Mouse (Mus musculus) lung, postnatal 10 days (tissue): ENCODE measurements around the gene Dnajc10.

Source experiments
- DNase-seq: peaks from one replicate; pipeline ENCODE4 v3.0.0; 2021

Dnajc10 gene

DNA sequence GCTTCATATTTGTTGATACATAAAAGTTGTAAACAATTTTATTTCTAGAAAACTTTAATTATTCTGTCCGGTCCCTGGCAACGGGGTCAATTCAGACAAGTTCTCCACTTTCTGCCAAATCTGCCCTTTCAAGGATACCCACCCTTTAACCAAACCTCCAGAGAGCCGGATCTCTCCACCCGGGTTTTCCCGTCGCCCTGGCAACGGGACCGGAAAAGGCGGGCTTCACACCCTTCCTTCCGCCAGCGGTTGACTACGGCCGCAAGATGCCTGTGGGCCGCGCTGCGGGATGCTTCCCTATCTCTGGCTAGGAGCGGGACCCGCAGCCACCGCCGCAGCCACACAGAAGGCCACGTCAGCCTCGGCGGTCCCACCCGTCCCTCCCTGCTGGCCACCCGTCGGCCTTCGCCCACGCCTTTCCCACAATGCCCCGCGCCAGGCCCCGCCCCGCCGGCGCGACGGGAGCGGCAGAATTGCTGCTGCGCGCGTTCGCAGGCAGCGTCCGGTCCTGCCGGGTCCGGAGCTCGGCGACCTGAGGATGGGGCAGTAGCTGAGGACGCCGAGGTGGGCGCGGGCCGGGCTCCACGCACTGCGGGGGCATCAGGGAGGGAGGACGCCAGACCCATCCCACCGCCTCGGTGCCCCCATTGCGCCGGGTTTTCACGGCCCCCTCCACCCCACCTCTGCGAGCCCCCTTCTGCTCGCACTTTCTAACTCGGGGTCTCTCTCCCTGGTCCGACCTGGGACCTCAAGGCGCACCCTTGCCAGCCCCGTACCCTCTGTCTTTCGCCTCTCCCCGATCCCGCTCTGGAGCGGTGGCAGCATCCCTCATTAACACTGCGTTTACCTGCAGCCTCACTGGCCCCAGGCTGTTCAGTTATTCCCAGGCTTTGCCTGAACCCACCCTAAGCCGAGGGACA, at the start of gene Dnajc10:
Gene Dnajc10, plus strand, starts transcription at position 225 of the 920 bp plus-strand sequence.
- DNase-seq = peak; percentile 94

DNA sequence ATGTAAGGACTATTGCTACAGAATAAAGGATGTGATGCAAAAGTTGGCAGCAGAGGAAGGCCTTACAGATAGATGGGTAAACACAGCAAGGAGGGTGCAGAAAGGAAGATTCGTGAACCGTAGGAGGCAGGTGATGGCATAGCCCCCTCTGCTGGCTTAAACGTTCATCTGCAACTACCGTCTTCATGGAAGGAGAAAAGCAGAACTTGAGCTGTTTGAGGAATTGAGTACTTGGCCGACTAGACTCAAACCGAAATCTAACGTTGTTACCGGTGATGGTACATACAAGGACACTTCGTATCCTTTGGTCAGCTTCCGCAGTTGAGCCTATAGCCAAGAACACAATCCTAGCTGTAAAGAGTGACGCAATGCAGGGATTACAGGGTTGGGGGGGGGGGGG, 48.4 kb upstream of the Dnajc10 start:
- DNase-seq = peak; percentile 77

DNA sequence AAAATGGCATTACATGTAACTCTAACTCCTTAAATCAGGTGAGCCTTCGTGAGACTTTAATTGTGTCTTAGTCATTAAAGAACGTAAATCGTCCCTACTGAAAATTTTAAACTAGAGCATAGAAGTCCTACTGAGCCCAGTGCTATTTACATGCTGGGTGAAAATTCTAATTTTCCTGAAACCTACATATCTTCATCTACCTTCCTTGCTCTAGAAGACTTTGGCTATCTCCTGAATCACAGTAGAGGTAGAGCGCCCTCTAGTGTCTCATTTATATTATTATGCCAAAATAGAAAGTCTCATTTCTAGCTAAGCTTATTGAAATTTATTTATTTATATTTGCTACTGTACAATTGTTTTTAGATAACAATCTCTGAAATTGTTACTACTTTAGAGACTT, 47.2 kb upstream of the Dnajc10 start:
- no peak for DNase-seq

DNA sequence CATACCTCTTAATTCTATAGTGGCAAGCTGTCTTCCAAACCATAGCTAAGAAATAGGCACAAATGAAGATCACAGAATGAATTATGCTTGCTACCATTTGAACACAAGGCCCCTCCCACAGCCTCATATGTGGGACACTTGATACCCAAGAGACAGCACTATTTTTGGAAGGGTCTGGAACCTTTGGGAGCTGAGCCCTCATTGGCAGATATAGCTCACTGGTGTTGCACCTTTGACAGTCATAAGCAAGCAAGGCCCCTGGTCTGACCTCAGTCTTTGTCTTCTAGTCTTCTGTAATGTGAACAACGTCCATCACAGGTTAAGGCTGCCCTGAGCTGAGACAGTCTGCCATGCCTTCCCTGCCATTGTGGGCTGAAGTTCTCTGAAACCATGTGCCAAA, 43.8 kb upstream of the Dnajc10 start:
- no peak for DNase-seq

DNA sequence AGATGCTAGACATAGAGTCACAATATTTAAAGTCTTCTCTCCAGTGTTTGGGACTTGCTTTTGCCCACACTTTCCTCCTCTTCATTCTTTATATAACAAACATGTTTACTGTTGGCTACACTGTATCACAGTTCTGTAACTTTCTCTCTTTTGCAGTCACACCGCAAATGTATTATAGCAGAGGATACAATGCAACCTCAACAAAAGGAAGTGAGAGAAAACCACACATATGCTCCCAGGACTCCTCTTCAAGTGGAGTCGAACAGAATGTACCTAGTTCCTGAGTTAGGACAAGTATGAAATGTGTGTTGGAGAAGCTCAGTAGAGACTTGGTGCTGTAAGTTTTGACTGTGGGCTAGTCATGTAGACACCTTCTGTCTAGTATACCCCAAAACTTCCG, 42.2 kb upstream of the Dnajc10 start:
- no peak for DNase-seq

DNA sequence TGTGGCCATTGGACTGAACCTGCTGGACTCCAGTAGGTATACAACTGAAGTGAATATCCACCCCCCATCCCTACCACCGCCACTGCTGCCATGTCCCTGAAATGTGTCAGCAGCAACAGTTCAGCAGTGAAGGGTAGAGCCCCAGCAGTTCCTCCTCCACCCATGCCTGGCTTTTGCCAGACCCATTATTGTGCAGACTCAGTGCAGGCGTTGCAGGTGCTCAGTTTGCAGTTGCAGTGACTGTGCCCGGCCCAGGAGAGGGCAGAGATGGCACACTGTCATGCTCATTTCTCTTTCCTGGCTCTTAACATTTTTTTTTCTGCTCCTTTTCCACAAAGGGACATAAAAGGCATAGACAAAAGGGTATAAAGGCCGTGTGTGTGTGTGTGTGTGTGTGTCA, 41.5 kb upstream of the Dnajc10 start:
- DNase-seq = no peak

DNA sequence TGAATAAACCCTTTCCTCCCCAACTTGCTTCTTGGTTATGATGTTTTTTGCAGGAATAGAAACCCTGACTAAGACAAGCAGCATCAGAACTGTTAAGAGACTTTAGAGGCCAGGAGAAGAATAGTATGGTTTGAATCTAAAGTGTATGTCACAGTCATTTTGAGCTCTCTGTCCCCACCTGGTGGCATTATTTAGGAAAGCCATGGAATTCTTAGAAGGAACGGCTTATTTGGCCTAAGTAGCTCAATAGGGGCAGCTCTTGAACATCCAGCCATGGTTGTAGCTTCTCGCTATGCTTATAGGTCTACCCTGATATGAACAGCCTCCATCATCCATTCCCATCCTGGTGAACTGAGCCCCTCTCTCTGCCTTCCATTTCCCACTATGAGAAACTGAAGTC, 40.1 kb upstream of the Dnajc10 start:
- DNase-seq = peak; percentile 55

DNA sequence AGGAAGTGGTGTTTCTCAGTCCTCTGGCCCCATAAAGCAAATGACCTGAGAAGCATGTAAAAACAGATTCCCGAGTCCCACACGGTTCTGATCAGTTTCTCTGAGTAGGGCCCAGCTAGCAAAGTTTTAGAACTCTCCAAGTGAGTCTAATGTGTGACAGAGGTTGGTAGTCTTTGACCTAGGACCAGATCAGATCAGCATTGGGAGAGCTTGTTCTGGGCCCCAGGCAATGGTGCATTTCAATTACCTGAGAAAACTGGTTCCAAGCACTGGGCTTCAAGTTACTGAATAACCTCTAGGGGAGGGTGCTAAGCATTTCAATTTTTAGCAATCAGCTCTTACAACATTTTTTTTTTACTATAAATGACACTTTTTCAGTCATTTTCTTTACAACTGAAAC, 33.1 kb upstream of the Dnajc10 start:
- no peak for DNase-seq

DNA sequence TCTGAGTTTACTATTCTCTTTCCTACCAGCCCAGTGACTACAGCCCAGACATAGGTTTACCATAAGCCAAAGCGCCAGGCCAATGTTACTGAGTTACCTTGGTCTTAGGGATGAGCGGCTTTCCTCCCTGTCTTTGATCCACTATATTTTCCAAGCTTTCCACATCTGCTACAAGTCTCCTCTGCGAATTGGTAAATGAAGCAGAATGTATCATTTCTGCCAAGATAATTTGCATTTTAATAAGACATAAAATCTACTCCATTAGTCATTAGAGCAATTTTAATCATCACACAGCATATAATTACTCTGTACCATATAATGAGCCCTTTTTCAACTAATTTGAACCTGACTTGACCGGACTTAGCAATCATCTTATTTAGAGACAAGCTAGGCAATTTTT, 28.9 kb upstream of the Dnajc10 start:
- DNase-seq = no peak

DNA sequence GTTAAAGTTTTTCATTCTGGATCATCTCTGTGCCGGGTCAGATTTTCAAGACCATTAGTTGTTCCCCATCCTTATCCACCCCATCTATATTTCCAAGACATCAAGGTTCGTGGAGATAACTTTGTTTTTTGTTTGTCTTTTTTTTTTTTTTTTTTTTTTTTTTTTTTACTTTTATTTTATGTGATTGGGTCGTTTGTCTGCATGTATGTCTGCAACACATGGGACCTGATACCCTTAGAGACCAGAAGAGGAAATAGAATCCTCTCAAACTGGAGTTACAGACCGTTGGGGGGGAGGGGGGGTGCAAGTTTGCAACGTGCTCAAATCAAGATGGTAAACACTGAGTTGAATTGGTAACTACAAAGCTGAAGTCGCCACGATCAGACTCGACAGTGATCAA, 23.1 kb upstream of the Dnajc10 start, which contains the start of gene Prdx6b:
Gene Prdx6b, plus strand, starts transcription at position 301 of the 400 bp plus-strand sequence.
- no peak for DNase-seq

DNA sequence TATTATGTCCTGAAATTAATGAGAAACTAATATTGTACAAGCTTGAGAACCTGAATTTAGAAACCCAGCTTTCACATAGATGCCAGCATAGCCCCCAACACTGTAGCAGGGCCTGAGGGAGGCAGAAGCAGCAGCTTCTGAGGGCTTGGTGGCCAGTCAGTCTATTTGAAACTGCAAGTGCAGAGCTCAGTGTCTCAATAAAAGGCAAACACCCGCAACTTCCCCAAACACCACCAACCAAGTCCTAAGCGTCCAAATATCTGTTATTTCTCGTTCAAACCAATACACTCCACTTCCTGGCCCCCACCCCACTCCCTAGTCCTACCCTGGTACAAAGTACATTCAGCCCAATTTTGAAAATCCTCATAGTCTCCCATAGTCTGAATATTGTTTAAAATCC, 16.9 kb upstream of the Dnajc10 start:
- no peak for DNase-seq

DNA sequence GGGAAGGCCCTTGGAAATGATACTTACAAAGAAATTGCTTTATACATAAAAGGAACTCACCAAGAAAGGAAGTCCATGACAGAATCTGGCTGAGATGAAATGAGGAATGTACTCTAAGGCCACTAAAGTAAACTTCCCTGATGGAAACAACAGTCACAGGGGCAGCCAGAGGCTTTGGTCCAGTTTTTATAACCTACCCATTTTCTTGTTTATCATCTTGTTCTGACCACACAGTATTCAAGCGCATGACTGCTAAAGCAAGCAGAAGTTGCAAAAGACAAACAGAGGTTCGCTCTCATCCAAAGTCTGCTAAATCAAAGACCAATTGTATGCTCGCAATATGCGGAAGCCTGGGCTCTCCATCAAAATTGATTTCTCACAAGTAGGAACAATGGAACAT, 14.5 kb upstream of the Dnajc10 start:
- peak; percentile 13 for DNase-seq

DNA sequence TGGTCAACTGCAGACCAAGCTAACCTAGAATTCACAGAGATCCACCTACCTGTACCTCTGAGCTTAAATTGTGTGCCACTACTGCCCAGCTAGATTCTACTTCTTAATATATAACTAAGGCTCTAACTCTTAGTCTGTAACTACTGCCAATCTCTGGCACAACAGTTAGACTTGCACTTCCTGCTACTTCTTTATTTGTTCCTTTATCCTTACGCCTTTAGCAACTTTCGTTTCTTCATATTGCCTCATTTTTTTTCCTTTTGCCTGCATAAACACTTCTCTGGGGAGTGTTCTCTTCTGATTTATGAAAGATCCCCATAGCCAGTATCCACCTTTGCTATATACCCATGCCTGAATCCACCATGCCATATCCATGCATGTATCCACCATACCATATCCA, 11.3 kb upstream of the Dnajc10 start:
- no peak for DNase-seq

DNA sequence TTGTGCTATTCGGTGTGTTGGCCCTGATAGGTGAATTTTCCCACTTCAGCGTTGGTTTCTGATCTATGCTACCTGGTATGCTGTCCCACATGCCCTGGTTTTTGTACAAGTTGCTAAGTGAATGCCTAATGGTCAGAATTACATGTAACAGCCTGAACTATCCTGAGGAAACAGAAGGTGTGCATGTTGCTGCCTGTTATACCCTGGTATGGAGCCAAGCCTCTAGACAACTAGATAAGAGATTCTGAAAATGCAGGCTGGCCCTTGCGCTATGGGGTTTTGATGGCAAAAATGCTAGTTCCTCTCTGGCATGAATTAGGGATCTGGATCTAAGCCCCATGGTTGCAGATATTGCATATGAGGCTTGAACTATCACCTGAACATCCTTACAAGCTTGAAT, 7.6 kb upstream of the Dnajc10 start:
- DNase-seq = no peak

DNA sequence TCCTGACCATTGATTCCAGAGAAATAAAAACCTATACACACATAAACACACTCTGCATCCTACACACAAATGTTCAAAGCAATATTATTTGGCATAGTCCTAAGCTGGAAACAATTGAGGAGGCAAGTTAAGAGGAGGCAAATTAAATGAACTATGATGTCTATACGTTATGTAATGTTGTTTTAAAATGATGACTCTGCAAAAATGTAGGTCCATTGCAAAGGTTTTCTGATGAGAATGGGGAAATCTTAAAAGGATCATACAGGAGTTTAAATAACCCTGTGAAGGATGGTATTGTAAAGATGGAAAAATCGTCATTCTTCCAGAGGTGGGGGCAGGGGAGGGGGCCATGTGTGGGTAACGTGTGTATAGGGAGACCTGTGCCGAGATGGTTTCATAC, 5.5 kb upstream of the Dnajc10 start:
- DNase-seq = no peak

DNA sequence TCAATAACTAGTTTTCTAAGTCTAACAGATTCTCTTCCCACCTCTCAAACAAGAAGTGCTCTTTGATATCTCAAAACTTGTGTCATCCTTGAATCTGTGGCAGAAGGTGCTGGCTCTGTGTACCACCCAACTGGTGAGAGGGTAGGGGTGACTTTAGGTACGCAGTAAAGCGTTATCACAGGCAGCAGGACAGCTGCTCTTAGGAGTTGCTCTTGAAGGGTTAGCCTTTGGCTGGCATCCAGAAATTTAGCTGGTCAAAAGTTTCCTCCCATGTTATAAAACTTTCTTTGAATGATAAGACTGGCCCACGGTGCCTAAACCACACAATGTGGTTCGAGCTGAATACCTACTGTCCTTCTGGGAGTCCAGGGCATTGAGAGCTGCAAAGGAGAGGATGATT, 4.5 kb upstream of the Dnajc10 start:
- no peak for DNase-seq

DNA sequence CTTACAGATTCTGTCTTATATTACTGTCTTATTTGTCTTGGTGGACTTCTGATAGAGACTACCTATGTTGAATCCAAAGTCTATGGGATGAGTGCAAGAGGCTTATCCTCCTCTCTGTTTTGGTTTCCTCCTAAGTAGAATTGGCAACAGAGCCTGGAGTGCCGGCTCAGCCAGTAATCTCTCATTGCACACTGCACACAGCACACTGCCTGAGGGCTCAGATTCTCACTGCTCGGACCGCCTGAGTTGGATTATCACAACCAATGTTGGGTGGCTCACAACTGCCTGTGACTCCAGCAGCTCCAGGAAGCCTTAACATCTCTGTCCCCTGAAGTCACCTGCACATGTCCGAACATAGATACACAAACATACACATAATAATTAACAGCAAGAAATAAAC, 3.9 kb upstream of the Dnajc10 start:
- no peak for DNase-seq

DNA sequence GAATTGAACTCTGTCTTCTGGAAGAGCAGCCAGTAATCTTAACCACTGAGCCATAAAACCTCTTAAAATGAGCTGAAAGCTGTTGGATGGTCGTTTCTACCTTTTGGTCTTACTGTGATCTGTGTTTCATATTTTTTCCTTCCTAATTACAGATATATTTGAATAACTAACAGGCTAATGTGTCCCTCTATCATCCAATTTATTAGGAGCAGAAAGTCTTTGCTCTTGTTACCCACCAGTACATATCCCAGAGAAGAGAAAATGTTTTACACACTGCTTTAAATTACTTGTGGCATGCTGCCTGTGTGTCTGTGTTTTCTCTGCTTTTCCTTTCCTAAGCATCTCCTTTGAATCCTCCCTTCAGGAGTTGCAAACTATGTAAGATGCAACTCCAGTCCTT, 1.1 kb upstream of the Dnajc10 start:
- no peak for DNase-seq

DNA sequence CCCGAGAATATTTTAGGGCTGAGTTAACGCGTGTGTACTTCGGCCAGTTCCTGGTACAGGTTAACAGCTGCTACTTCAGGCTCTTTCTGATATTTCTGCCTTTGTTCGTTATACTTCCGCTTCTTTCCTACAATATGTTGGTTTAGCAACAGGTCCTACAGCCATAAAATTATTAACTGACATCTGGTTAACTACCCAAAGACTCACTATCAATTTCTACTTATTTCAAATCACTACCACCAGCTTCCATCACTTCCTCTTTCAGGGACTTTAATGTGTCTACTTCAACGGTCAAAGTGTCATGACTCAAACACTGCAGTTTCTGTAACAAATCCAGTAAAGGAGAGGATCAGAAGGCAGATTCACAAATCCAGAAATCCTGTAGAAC, 418 bp upstream of the Dnajc10 start:
- DNase-seq = no peak

DNA sequence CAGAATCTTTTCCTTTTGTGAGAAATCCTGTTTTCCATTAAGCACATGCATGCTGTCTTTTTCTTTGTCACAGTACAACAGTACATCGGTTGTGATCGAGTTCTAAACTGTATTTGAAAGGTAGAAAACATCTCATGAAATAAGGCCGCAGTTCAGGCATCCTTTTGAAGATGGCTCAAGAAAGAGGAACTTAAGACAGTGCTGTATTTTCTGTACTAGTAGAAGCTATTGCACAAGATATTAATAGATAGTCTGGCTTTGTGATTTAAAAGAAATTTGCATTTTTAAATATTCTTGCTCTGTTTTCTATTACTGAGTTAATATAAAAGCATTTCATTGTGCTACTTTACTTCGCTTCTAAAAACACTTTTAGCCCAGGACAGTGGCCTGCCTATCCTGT, 7.6 kb downstream of the Dnajc10 start:
- no peak for DNase-seq

DNA sequence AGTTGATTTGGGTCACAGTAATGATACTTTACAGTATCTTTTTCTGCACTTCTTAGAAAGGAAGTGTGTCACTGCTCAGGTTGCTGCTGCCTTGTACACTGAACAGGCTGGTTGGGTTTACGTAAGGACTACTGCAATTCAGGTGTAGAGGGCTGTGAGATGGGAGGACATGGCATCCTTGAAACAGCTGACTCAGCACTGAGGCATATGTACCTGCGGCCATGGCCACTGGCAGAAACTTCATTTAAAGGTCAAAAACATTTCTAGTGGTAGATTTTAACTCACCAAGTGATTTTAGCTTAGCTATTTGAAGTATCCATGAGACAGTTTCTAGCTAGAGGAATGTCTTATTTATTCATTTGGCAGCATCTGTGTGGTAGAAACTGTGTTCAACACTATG, 10.5 kb downstream of the Dnajc10 start:
- DNase-seq = no peak

DNA sequence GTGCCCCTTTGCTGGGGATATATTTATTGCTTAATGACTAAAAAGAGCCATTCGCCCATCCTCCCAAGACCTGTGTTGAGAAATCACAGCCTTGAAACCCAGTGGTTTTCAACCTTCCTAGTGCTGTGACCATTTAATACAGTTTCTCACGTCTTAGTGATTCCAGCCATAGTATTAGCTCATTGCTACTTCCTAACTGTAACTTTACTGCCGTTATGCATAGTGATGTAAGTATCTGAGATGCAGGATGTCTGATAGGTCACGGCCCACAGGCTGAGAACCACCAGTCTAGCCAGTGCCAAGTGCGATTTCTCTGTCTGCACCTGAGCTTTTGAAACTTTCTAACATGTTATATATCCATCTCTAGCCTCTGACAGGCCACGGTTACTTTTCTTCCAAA, 12.0 kb downstream of the Dnajc10 start:
- no peak for DNase-seq

DNA sequence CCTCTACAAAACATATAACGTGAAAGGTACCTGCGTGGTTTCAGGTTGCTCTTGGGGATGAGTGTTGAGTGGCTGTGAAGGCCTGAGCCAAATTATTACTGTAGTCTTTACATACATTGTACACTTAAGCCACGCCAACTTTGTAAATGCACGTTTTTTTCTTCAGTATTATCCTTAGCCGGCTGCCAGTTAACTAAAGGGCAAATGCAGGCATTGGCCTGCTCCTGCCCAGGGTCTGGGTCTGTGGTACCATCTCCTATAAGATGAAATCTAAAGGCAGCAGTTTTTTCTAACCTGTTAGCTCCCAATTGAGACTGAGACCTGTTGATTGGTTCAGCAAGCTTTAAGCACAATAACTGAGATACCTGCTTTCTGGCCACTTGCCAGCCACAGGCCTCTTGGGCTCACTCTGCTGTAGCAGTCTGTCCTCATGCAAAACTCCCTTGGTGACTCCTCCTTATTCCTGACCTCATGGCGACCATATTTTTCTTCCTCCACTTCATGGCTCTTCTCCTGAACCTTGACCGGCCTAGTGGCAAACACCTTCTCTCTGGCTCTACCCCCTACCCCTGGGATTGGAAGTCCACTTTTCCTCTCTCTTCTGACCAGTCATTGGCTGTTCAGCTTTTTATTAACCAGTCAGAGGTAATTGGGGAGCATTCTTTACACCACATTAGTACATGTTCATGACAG, 13.8 kb downstream of the Dnajc10 start:
- DNase-seq = no peak

DNA sequence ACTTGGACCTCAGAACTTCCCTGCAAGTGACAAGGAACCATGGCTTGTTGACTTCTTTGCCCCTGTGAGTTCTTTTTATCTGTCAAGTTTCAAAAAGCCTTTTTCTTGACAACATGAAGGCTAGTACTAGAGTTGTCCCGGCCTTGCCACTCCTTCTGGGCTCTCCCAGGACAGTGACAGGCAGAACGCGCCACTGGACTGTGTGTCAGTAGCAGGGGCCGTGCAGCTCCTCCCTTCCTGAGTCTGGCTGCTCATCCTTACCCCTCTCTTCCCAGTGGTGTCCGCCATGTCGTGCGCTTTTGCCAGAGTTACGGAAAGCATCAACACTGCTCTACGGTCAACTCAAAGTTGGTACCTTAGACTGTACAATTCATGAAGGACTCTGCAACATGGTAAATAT, 25.3 kb downstream of the Dnajc10 start:
- no peak for DNase-seq

DNA sequence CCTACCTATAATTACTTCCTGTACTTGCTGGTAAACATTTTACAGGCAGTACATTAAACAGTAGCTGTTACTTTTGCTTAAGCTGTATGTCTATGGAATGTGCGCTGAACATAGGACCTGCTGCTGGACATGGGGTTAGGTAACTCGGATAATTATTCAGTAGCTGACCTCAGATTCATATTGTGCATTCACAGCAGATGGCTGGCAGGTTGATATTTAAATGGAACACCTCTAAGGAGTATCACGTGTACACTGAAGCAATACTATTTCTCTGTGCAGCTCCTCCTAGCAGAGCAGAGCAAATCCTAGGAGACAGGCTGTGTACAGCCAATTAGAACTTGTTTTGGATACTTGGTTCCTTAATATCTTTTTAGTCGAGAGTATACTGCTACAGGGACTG, 39.3 kb downstream of the Dnajc10 start:
- no peak for DNase-seq
